Mouse (Mus musculus): ENCODE results near the gene Tssk2.

GRCm38 (mm10) chr16:17929631-17930030 lies 31.2 kb downstream of the Tssk2 start:
- TF ChIP-seq CTCF (IDR thresholded peaks at IDR 0.05; ENCODE audit: low read depth), result no peak
- no peak for TF ChIP-seq EP300 (IDR thresholded peaks at IDR 0.05; ENCODE audit: low read depth)

Data from liver, postnatal 0 days (tissue).